Mouse (Mus musculus): ENCODE measurements at regions not wholly inside any gene's neighbourhood (a gene's known extent, or its start where the extent isn't known, plus 50 kb on each side); places are given as distances from the start of the nearest gene placed in this dataset.

DNA sequence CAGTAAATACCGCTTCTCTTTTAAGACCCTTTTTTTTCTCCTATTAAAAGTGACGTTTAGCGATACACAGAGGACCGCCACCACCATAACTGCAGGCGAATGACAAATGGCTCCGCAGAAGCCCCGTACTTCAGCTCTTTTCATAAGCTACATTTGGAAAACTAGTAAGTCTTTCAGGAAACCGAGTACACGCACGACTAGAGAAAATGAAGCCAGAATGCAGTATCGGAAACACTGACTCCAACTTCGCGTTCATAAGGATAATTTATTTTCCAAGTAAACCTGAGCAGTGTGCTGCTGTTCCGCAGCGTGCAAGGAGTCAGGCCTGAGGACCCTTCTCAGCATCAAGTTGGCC is 529.2 kb upstream of the Adgrl2 start:
- no peak for DNase-seq
- intact Hi-C loops (cut with DNase I; ENCODE audit: low total_unique reads): no loop called here

DNA sequence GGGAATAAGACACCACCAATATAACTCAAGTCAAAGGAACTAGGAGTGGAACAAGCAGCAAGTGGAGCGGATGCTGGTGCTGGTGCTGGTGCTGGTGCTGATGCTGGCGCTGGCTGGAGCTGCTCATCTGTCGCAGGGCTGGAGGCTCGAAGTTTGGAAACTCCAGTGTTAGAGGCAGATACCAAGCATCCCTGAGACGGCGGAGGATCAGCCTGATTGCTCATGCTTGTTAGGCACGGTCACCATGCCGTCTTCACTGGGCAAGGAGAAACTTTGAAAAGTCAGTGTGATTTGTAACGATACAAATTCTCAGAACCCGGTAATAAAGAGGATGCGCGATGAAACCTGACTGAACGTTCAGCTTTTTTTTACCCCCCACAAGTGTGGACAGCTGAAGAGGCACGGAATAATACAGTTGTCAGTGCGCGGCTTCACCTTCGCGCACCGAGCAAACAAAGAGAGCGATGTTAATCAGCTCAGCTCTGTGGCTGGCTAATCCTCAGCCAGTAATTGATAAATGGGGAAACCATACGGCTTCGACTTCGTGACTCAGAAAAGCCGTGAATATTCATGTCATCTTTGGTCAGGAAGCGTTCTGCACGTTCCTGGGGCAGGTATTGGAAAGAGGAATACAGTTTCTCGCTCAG is 528.7 kb upstream of the Adgrl2 start:
- intact Hi-C loops (cut with DNase I; ENCODE audit: low total_unique reads): no loop called here
- no peak for DNase-seq

DNA sequence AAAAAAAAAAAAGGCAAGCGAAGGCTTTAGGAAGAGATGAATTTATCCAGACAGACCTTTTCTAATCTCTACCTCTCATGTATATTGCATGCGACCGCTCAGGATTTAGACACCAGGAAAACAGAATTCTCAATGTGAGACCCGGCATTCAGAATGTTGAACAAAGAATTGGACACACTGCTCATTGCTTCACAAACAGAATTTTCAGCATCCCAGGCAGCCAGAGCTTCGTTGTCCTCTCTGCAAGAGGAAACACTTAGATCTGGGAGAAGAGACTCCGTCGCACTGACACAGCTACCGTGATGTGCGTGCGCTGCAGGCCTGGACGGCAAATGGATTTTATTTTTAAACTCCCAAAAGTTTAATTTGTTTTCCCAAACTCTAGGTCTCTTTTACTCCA is 527.2 kb upstream of the Adgrl2 start:
- no peak for DNase-seq
- intact Hi-C loops (cut with DNase I; ENCODE audit: low total_unique reads): no loop called here

DNA sequence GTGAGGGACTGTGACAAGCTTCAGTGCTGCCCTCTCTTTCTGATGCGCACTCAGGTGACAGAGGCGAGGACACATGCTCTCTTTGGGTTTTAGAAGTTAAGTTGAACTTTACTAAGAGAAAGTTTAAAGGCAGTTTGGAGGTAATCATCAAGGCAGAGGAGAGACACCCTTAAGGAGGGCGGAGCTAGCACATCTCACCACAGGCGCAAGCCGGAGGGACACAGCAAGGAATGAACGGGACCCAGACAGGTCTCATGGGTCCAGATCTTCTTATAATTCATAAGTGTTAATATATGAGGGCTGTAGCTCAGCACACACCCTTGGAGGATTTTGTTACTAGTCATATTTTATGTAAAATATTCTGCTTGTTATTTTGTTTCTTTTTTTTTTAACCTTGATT is 518.8 kb upstream of the Adgrl2 start:
- DNase-seq: no peak
- intact Hi-C loops (cut with DNase I; ENCODE audit: low total_unique reads): no loop called here

DNA sequence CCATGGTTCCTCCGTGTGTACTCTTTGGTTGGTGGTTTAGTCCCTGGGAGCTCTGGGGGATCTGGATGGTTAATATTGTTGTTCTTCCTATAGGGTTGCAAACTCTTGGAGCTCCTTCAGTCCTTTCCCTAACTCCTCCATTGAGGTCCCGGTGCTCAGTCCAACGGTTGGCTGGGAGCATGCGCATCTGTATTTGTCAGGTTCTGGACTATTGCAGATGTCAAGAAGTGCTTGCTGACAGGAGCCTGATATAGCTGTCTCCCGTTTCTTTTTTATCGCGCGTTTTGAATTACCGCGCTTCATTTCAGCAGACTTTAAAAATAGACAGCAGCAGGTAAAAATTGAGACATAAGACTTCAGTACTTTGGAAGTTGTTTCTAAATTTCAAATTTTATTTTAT is 518.3 kb upstream of the Adgrl2 start:
- intact Hi-C loops (cut with DNase I; ENCODE audit: low total_unique reads): no loop called here
- DNase-seq: no peak

DNA sequence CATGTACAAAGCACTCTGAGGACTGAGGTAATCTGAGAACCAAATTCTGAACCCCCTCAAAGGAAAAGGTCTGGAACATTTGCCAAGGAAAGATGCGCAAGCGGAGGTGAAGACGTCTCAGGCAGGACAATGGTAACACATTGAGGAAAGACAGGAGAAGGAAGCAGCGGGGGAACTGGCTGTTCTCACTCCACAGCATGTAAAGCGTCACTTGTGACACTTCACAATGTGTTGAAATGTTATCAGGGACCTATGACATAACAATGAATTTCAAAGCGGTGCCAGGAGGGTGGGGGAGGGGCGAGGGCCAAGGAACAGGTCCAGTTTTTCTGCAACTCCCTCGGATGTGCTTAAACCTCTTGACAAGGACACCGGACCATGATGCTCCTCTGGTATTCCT is 515.3 kb upstream of the Adgrl2 start:
- intact Hi-C loops (cut with DNase I; ENCODE audit: low total_unique reads): no loop called here
- no peak for DNase-seq

DNA sequence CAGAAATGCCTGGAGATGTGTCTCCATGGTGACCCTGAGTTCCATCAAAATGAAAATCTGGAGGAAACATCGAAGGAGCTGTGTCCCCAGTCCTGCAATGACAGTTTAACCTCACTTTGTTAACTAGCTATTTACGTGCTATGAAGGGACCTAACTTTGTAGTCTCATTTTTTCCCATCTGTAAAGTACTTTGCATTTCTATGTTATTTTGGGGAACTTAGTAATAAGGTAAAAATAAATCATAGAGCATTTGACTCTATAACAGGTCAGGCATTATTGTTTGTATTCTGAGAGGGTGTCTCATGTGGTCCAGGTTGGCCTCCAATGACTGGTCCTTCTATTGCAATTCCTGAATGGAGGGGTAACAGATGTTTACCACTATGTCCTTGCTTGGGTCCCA is 513.6 kb upstream of the Adgrl2 start:
- DNase-seq: no peak
- intact Hi-C loops (cut with DNase I; ENCODE audit: low total_unique reads): no loop called here

DNA sequence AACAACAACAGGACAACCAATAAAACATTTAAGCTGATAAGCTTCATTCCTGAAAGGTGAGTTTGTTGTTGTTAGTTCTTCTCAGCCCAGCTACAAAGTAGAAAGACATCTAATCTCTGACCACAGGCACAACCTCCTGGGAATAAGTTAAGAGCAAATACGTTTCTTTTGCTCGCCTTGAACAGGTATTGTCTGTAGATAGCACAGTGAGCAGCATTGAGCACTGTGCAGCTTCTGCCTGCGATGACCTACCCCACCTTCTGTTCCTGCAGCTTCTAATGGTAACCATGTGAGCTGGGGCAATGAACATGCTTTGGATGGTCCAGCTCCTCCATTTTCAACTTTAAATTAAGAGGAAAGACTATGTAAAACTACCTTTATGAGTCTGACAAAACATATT is 509.8 kb upstream of the Adgrl2 start:
- intact Hi-C loops (cut with DNase I; ENCODE audit: low total_unique reads): no loop called here
- no peak for DNase-seq

DNA sequence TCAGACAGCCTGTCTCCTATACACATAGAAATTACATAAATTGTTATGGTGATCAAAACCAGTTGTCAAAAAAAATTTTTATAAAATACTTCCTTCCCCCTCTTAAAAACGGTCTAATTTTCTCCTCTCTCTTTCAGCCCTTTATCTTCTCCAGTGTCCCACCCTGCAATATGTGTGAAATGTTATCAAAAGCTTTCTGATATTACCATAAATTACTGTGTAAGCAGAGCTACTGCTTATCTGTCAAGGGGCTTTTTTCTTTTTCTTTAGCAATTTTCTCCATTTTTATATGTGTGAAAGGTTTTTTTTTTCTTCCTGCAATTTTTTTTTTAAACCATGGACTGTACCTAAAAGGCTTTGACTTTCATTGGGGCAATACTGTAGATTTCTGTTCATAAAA is 508.4 kb upstream of the Adgrl2 start:
- no peak for DNase-seq
- intact Hi-C loops (cut with DNase I; ENCODE audit: low total_unique reads): no loop called here

DNA sequence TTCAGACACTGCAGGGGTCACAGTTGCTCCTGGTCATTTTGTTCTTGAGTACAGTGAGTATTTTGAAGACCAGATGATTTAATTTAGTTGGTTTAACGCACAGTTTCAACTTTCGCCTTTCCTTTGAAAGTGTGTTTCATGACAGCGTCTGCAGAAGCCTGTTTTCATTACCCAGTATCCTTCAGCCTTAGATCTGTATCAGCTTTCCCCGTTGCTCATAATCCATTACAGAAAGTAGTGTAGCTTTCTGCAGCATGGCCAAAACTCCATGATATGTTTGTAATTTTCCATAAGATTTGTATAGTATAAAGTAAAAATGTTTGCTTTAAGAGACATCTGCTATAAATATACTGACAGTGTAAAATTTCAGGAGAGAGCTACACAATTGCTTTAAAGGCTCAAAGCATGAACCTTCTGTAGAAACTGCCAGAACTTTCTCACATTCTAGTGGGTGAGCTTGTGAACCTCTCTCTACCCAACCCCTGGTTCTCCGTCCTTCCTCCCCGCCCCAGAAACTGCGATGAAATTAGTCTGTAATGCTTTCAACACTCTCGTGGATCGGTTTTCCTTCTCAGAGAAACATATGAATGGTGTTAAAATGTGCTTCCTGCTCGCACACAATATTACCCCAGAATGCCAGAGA is 506.6 kb upstream of the Adgrl2 start:
- intact Hi-C loops (cut with DNase I; ENCODE audit: low total_unique reads): no loop called here
- no peak for DNase-seq

DNA sequence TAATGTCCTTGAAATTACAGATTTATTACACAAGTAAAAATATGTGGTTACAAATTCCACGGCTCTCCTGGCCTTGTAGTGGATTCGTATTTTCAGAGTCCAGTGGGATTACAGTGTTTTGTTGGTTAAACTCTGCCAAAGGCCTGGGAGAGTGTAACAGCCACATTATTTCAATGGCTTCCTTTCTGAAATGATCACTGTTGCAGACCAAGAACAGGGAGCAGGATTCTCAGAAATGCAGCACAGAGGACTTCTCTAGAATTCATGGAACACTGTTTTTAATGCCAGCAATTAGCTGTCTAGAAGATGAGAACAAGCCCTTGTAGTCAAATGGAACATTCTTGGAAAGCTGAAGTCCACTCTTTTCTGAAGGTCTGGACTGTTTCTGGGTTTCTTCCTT is 505.8 kb upstream of the Adgrl2 start:
- intact Hi-C loops (cut with DNase I; ENCODE audit: low total_unique reads): no loop called here
- no peak for DNase-seq

DNA sequence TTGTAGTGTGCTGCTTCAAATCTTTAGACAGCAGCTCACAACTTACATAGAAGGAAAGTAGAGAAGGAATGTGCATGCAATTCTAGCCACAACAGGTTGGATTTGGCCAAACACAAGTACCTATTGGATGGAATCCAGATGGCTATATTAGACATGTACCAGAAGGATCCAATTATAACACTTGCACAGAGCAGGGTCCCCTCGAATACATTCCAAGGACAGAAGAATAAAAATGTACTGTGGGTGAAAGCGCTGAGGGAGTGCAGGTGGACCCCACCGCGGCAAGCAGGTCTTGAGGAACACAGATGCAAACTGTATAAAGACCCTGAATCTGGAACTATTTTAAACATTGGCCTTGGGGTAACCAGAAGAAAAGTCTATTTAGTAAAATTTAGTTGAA is 497.8 kb upstream of the Adgrl2 start:
- intact Hi-C loops (cut with DNase I; ENCODE audit: low total_unique reads): no loop called here
- no peak for DNase-seq

DNA sequence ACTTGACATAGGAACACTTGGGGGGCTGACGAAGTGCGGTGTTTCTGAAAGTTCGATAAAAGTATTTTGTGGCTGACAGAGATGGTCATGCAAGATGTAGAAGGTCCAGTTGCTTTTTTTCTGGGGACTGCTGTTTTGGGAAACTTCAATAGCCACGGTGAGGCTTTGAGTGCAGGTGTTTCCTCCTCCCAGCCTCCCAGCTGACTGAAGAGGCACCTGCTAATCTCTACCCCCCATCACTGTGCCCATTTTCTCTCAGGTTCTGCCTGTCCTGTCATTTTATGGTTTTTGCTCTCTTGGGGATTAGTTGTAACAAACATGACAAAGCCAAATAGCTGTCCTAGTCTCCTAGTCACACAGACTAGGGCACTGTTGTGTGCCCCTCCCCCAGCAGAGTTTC is 495.1 kb upstream of the Adgrl2 start:
- intact Hi-C loops (cut with DNase I; ENCODE audit: low total_unique reads): no loop called here
- DNase-seq: no peak

DNA sequence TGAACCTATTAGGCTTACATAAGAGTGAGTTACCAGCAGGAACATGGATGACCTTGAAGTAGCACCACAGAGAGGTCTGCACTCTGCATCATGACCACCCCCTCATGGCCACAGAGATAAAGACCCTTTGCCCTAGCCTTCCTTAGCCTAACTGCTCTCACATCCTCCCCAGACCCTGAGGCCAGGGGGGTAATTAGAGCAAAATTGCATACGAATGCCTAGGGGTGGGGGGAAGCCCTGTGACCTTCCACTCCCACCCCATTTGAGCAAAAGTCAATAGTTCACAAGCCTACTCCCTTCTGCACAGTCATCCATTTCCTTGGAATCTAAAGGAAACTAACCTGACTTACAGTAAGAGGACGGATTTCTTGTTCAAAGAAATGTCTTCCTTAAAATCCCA is 494.0 kb upstream of the Adgrl2 start:
- intact Hi-C loops (cut with DNase I; ENCODE audit: low total_unique reads): no loop called here
- DNase-seq: no peak

DNA sequence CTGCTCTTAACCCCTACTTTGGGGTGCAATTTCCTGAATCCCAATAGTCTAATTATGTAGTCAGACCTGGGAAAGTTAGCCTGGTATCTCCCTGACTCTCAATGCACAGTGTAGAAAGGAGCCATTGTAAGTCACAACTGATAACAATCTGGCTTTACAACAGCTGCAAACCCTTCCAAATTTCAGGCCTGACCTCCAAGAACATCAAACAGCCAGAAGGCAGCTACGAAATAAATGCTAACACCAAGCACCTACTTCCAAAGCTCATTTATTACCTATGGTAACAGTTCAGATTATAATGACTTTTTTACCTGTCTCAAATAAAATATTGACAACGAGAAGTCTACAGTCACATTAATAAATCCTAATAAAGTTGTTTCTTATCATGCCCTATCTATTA is 485.8 kb upstream of the Adgrl2 start:
- intact Hi-C loops (cut with DNase I; ENCODE audit: low total_unique reads): no loop called here
- no peak for DNase-seq

DNA sequence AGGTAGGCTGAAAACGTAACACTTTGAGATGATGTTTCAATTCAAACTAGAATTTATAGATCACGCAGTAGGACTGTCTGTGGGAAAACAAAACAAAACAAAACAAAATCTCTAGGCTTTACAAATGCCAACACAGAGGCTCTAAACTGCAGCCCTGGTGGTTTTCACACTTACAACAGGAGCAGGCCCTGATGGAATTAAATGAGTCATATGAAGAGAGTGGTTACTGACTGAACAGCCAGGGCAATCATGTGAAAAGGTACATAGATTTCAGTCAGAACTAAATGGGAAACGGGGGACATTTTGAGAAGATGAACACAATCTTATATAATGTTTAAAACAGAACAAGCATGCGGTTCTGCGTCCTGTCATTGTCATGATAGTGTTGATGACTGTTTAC is 476.6 kb upstream of the Adgrl2 start:
- DNase-seq: no peak
- intact Hi-C loops (cut with DNase I; ENCODE audit: low total_unique reads): no loop called here

DNA sequence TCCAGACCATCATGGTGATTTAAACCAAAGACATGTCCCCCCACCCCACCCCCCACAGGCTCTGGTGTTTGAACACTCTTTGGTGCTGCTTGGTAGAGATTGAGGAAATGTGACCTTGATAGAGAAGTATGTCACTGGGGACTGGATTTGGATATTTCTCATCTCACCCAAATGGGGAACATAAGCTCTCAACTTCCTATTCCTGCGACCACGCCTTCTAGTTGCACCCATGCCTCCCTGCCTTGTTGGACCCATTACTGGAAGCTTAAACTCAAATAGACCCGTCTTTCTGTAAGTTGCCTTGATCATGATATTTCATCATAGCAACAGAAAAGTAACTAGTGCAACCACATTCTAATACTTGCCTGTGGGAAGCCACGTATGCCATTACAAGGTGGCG is 474.2 kb upstream of the Adgrl2 start:
- no peak for DNase-seq
- intact Hi-C loops (cut with DNase I; ENCODE audit: low total_unique reads): no loop called here

DNA sequence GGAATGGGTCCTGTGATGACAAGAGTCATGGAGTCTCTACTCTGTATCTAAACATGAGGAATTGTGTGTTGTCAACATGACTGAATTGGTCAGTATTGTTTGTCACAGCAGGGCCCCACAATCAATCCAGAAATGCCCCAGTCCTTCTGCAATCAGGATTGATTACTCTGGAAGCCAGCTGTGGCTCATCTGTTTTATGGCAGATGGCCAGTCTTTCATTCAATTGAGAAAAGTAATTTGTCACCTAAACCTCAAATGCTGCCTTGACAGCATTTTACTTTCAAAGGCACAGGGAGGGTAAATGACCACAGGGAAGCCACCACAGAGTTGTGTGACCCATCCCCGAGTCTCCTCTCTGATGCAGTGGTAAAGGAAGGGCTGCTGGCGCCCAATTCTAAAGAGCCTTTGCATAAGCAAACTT is 471.8 kb upstream of the Adgrl2 start:
- intact Hi-C loops (cut with DNase I; ENCODE audit: low total_unique reads): no loop called here
- no peak for DNase-seq

DNA sequence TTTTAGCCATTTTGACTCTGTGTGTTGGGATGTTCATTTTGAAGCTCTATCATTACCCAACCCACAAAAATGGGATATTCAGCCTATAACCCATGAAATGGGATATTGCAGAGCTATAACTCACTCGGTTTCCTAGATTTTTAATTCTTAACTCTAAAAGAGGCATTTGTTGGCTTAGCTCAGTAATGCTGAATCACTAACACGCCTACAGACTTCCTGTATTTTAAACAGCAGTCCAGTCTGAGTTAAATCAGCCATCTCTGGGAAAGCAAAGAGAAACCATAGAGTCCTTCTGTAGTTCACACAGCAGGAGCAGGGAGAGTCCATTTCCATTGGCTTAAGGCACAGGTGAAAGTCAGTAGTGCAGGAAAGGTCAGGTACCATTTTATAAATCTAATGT is 471.3 kb upstream of the Adgrl2 start:
- intact Hi-C loops (cut with DNase I; ENCODE audit: low total_unique reads): no loop called here
- no peak for DNase-seq

DNA sequence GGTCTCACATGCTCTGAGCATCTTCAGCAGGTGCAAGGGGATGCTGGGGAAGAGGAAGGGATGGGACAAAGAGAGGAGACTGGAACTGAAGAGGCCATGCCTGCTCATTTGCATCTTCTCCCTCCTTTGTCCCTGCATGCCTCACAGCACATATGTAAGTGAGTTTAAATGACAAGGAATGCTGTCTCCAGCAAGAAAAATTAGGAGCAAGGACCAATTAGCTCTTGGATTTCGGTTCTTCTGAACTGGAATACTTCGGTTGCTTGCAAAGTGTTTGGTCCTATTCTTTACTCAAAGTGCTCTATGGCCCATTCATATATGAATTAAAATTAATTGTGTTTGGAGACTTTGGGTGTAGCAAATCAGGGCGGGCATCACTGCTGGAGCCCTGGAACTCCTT is 459.0 kb upstream of the Adgrl2 start:
- DNase-seq: no peak
- intact Hi-C loops (cut with DNase I; ENCODE audit: low total_unique reads): no loop called here

DNA sequence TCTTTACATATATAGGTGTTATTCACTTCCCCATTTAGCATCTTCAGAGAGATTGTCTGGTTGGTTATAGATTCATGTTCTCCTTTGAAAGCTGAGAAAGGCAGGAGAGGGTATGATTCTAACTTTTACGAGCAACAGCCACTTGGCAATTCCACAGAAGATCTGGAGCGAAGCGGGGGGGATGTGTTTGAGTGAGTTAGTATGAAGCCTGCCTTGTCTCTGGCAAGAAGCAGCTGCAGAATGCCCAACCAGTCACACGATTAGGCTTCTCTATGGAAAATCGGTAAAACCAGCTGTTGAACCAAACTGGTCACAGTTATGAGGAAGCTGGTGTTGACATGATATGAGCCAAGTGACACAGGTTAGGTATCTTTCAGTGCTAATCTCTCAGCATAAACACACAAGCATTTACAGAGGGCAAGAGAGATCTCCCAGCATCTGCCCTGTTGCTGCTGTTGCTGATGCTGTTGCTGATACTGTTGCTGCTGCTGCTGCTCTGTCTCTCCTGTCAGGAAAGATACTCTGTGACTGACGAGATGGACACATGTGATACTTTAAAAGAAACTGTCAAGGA is 455.7 kb upstream of the Adgrl2 start:
- no peak for DNase-seq
- intact Hi-C loops (cut with DNase I; ENCODE audit: low total_unique reads): no loop called here

Measured in gastrocnemius, postnatal 14 days (tissue).